Mouse (Mus musculus): ENCODE measurements at regions not wholly inside any gene's neighbourhood (a gene's known extent, or its start where the extent isn't known, plus 50 kb on each side); places are given as distances from the start of the nearest gene placed in this dataset.

- no peak for TF ChIP-seq CTCF (IDR thresholded peaks at IDR 0.05; ENCODE audit: control insufficient read depth, insufficient read depth, insufficient read length)
- no peak for TF ChIP-seq USF1 (IDR thresholded peaks at IDR 0.05; ENCODE audit: low read depth)
- no peak for TF ChIP-seq MAX (IDR thresholded peaks at IDR 0.05)
These were observed 306.7 kb downstream of the Tshz3 start for GRCm38 (mm10) chr7:37004601-37005000.
